Mouse (Mus musculus) myocyte (in vitro differentiated cells): ENCODE measurements around the gene E130114P18Rik.

Experiments
- CEBPB ChIP-seq: IDR thresholded peaks from 2 replicates; pipeline ENCODE4 v1.6.1; 2011; ENCODE audit warnings: mild to moderate bottlenecking, moderate library complexity; ENCODE audit not compliant: poor library complexity, insufficient read depth, severe bottlenecking
- E2F4 ChIP-seq: IDR thresholded peaks from one replicate; pipeline ENCODE4 v1.6.1; 2011; ENCODE audit warnings: mild to moderate bottlenecking, control low read depth, moderate library complexity; ENCODE audit not compliant: insufficient read depth
- MAX ChIP-seq: IDR thresholded peaks from one replicate; pipeline ENCODE4 v1.6.1; 2011; ENCODE audit warnings: low read depth, mild to moderate bottlenecking, control low read depth
- MYOD1 ChIP-seq, 3 experiments: IDR thresholded peaks; one replicate each; pipeline ENCODE4 v1.6.1; 2011; ENCODE audit warnings: control low read depth in 2 of 3, low read depth in 2 of 3, mild to moderate bottlenecking in 2 of 3, moderate library complexity in 1 of 3; ENCODE audit not compliant: insufficient read length in 2 of 3, control insufficient read depth in 1 of 3
- MYOG ChIP-seq, 3 experiments: IDR thresholded peaks; one replicate each; pipeline ENCODE4 v1.6.1; 2011; ENCODE audit warnings: control low read depth in 2 of 3, low read depth in 2 of 3, mild to moderate bottlenecking in 2 of 3; ENCODE audit not compliant: insufficient read length in 2 of 3, control insufficient read depth in 1 of 3, insufficient read depth in 1 of 3
- POLR2A ChIP-seq: IDR thresholded peaks from one replicate; pipeline ENCODE4 v1.6.1; 2011; ENCODE audit warnings: low read depth, mild to moderate bottlenecking, control low read depth, moderate library complexity; ENCODE audit not compliant: insufficient read length
- POLR2AphosphoS2 ChIP-seq: IDR thresholded peaks from one replicate; pipeline ENCODE4 v1.6.1; 2011; ENCODE audit warnings: low read depth, control low read depth; ENCODE audit not compliant: insufficient read length
- REST ChIP-seq: IDR thresholded peaks from one replicate; pipeline ENCODE4 v1.6.1; 2011; ENCODE audit warnings: mild to moderate bottlenecking, control low read depth, moderate library complexity; ENCODE audit not compliant: insufficient read depth, insufficient read length
- SRF ChIP-seq: IDR thresholded peaks from one replicate; pipeline ENCODE4 v1.6.1; 2011; ENCODE audit warnings: low read depth; ENCODE audit not compliant: control insufficient read depth, insufficient read length
- TCF12 ChIP-seq: IDR thresholded peaks from one replicate; pipeline ENCODE4 v1.6.1; 2011; ENCODE audit warnings: mild to moderate bottlenecking, control low read depth; ENCODE audit not compliant: poor library complexity, insufficient read depth, severe bottlenecking
- TCF3 ChIP-seq: IDR thresholded peaks from one replicate; pipeline ENCODE4 v1.6.1; 2011; ENCODE audit warnings: low read depth, control low read depth; ENCODE audit not compliant: insufficient read length
- USF1 ChIP-seq: IDR thresholded peaks from one replicate; pipeline ENCODE4 v1.6.1; 2011; ENCODE audit warnings: low read depth, mild to moderate bottlenecking, control low read depth, moderate library complexity

GRCm38 (mm10) chr4:97777081-97777705 lies 685 bp downstream of the E130114P18Rik start:
- TF ChIP-seq POLR2A (no peak), POLR2AphosphoS2 (no peak), CEBPB (no peak), MYOG (IDR thresholded peaks at IDR 0.05; ENCODE audit: control insufficient read depth in 1 of 3, insufficient read depth in 1 of 3, insufficient read length in 2 of 3, low read depth in 2 of 3) (no peak), USF1 (no peak), SRF (no peak), MYOD1 (IDR thresholded peaks at IDR 0.05; ENCODE audit: control insufficient read depth in 1 of 3, insufficient read length in 2 of 3, low read depth in 2 of 3) (no peak), TCF12 (no peak), MAX (no peak), REST (no peak), E2F4 (no peak), TCF3 (no peak)
